Mouse (Mus musculus): ENCODE results near the gene Lclat1. TPM values are rescaled to one million over a fixed set of nuclear protein-coding genes. Genes with fewer than 3 reads are reported as not detected.

The Lclat1 gene
- total and polyA plus RNA-seq, 3 experiments = 9.6 to 10.5 TPM; not detected in 1

GRCm38 (mm10) chr17:73138217-73138616, 30.4 kb downstream of the Lclat1 start:
- Histone ChIP-seq H3K27me3 (ENCODE audit: control insufficient read depth in 1 of 2, insufficient read depth in 2 of 2, low read length in 2 of 2) (no peaks in the 10 kb centered on the region), H3K9me3 (replicated peaks; ENCODE audit: insufficient read depth, low read length) (no peaks in the 10 kb centered on the region), H3K9ac (ENCODE audit: control insufficient read depth, low read depth, low read length, poor library complexity, severe bottlenecking) (no peak overlapping the region), H3K4me1 (ENCODE audit: control insufficient read depth in 1 of 2, insufficient read depth in 2 of 2, low read length in 2 of 2) (peaks cover 11 to 21% of the 10 kb centered on the region in 2 experiments), H3K36me3 (ENCODE audit: control insufficient read depth in 1 of 2, insufficient read depth in 2 of 2, low read length in 2 of 2) (peaks cover 0 to 34% of the 10 kb centered on the region in 2 experiments; a peak in 2 of 4 replicates), H3K27ac (ENCODE audit: control insufficient read depth, low read depth, low read length) (no peak overlapping the region), H3K79me2 (ENCODE audit: control insufficient read depth, insufficient read depth, low read length, poor library complexity) (no peaks in the 10 kb centered on the region), H3K4me3 (ENCODE audit: control insufficient read depth in 1 of 2, insufficient read depth in 1 of 2, low read depth in 2 of 2, low read length in 2 of 2) (no peak overlapping the region)
- no peak for DNase-seq (ENCODE audit: low read depth, low spot score)
- TF ChIP-seq MAZ (IDR thresholded peaks at IDR 0.05; ENCODE audit: low read depth, low read length) = no peak
- TF ChIP-seq ZKSCAN1 (IDR thresholded peaks at IDR 0.05; ENCODE audit: low read depth, low read length) = no peak
- no peak for TF ChIP-seq KAT2A (conservative IDR thresholded peaks at IDR 0.05; ENCODE audit: low read depth, low read length)
- TF ChIP-seq POLR2AphosphoS2 (IDR thresholded peaks at IDR 0.05; ENCODE audit: low read length) = no peak
- no peak for TF ChIP-seq SMC3 (IDR thresholded peaks at IDR 0.05; ENCODE audit: low read depth, low read length)
- no peak for TF ChIP-seq TCF12 (IDR thresholded peaks at IDR 0.05; ENCODE audit: low read depth, low read length)
- no peak for TF ChIP-seq USF2 (IDR thresholded peaks at IDR 0.05; ENCODE audit: borderline replicate concordance in 1 of 2, insufficient read depth in 1 of 2, low read depth in 1 of 2, low read length in 2 of 2)
- 0 out of 2 replicates have a peak, but pooled peaks have one; percentile 18 for TF ChIP-seq SIN3A (IDR thresholded peaks at IDR 0.05; ENCODE audit: low read length)
- peak; percentile 6 to 18; a peak in 1 of 4 replicates for TF ChIP-seq EP300 (IDR thresholded peaks at IDR 0.05; ENCODE audit: low read depth in 1 of 2, low read length in 2 of 2)
- no peak for TF ChIP-seq RCOR1 (IDR thresholded peaks at IDR 0.05; ENCODE audit: low read depth, low read length)
- TF ChIP-seq CHD1 (IDR thresholded peaks at IDR 0.05; ENCODE audit: low read depth, low read length) = no peak
- no peak for TF ChIP-seq MEF2A (IDR thresholded peaks at IDR 0.05; ENCODE audit: extremely low read depth, insufficient replicate concordance, low read depth, low read length, poor library complexity, severe bottlenecking)
- no peak for TF ChIP-seq UBTF (IDR thresholded peaks at IDR 0.05; ENCODE audit: borderline replicate concordance, insufficient read depth, low read depth, low read length)
- no peak for TF ChIP-seq E2F4 (IDR thresholded peaks at IDR 0.05; ENCODE audit: borderline replicate concordance, low read depth, low read length)
- no peak for TF ChIP-seq ETS1 (IDR thresholded peaks at IDR 0.05; ENCODE audit: low read depth, low read length)
- no peak for TF ChIP-seq RAD21 (IDR thresholded peaks at IDR 0.05; ENCODE audit: low read depth, low read length)
- no peak for TF ChIP-seq GATA1 (IDR thresholded peaks at IDR 0.05; ENCODE audit: low read depth, low read length)
- TF ChIP-seq TBP (IDR thresholded peaks at IDR 0.05; ENCODE audit: low read depth, low read length) = no peak
- no peak for TF ChIP-seq MAX (IDR thresholded peaks at IDR 0.05; ENCODE audit: low read length)
- TF ChIP-seq TAL1 (IDR thresholded peaks at IDR 0.05; ENCODE audit: low read length) = peak; percentile 40
- no peak for TF ChIP-seq NELFE (IDR thresholded peaks at IDR 0.05; ENCODE audit: low read depth, low read length)
- TF ChIP-seq MXI1 (IDR thresholded peaks at IDR 0.05; ENCODE audit: low read depth, low read length) = 0 out of 2 replicates have a peak, but pooled peaks have one; percentile 15
- no peak for TF ChIP-seq POLR2A (IDR thresholded peaks at IDR 0.05; ENCODE audit: control insufficient read depth in 1 of 2, insufficient read depth in 1 of 2, low read depth in 1 of 2, low read length in 2 of 2, poor library complexity in 1 of 2)
- TF ChIP-seq NRF1 (IDR thresholded peaks at IDR 0.05; ENCODE audit: insufficient read depth, low read depth, low read length, poor library complexity, severe bottlenecking) = no peak
- no peak for TF ChIP-seq MYB (IDR thresholded peaks at IDR 0.05; ENCODE audit: low read depth, low read length)

Measured in MEL (cell line).